9 mouse cellular contexts compared by ENCODE assay signal in the genomic region with DNA sequence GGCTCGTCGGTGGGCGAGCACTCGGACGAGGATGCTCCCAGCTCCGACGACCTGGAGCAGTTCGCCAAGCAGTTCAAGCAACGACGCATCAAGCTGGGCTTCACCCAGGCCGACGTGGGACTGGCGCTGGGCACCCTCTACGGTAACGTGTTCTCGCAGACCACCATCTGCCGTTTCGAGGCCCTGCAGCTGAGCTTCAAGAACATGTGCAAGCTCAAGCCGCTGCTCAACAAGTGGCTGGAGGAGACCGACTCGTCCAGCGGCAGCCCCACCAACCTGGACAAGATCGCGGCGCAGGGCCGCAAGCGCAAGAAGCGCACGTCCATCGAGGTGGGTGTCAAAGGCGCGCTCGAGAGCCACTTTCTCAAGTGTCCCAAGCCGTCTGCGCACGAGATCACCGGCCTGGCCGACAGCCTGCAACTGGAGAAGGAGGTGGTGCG. TPM values are rescaled to one million over a fixed set of nuclear protein-coding genes. Genes with fewer than 3 reads are reported as not detected.
A peak's percentile ranks its signal among the peaks of the same experiment; 100 is the strongest.
DNase-seq lines count a peak whose midpoint lies in the region; TF ChIP-seq lines count a peak whose summit lies in the region.
"Had no signal": no experiment of that assay in that cellular context is flagged by ENCODE, and none has a peak within 500 bp of the region (broad histone marks: within the 10 kb centered on the region; RNA-seq: fewer than 3 reads in every experiment).

No protein-coding gene starts in this region.

- peaks cover 15% of the 10 kb centered on the region for H3K4me1 ChIP-seq in olfactory bulb, adult 2 months (ENCODE audit: control insufficient read depth, insufficient read depth, low read length)

- no peak overlapping the region for H3K27ac ChIP-seq in olfactory bulb, adult 2 months (ENCODE audit: insufficient read depth, low read depth, low read length)
- H3K27ac ChIP-seq: macrophage had no signal

- WGBS in olfactory bulb, adult 2 months: under 1% methylated on average over 39 of the region's 39 CpGs

- TF ChIP-seq CTCF in olfactory bulb, adult 2 months (IDR thresholded peaks at IDR 0.05; ENCODE audit: insufficient read depth, low read depth, low read length): no peak

- TF ChIP-seq POLR2A in olfactory bulb, adult 2 months (IDR thresholded peaks at IDR 0.05; ENCODE audit: insufficient read depth, low read depth, low read length): no peak

- peak; percentile 12 for DNase-seq in cerebellum, adult 11 months
- DNase-seq in cerebellum, adult 11-12 months: no peak
- peak; percentile 29 for DNase-seq in thymus, postnatal 4 days
- no peak for DNase-seq in thymus, postnatal 14 days
- DNase-seq in kidney, postnatal 4 days: peak; percentile 45 to 52
- DNase-seq in natural killer cell, adult 2 months (ENCODE audit: low spot score in 2 of 2): no peak
- no peak for DNase-seq in cerebellum, postnatal 36 days

- peak overlapping the region; percentile 58 for H3K4me3 ChIP-seq in olfactory bulb, adult 2 months (ENCODE audit: insufficient read depth, low read depth, low read length)

RNA-seq across cellular contexts. Expression of a gene that starts 1.8 kb away (rescaled TPM):
- polyA plus RNA-seq in olfactory bulb, adult 2 months (2012; ENCODE audit: insufficient read depth, insufficient read length, low replicate concordance, missing spikeins): not detected in 2 replicates

RNA-seq across cellular contexts. Expression of a gene that starts 35.0 kb away (rescaled TPM):
- not detected in 2 replicates for polyA plus RNA-seq in olfactory bulb, adult 2 months (2012; ENCODE audit: insufficient read depth, insufficient read length, low replicate concordance, missing spikeins)

RNA-seq across cellular contexts. Expression of a gene that starts 42.1 kb away (rescaled TPM):
- polyA plus RNA-seq in olfactory bulb, adult 2 months (2012; ENCODE audit: insufficient read depth, insufficient read length, low replicate concordance, missing spikeins): not detected in 2 replicates

RNA-seq across cellular contexts. Expression of a gene that starts 47.8 kb away (rescaled TPM):
- not detected in 2 replicates for polyA plus RNA-seq in olfactory bulb, adult 2 months (2012; ENCODE audit: insufficient read depth, insufficient read length, low replicate concordance, missing spikeins)

RNA-seq across cellular contexts. Expression of a gene that starts 56.1 kb away (rescaled TPM):
- not detected in 2 replicates for polyA plus RNA-seq in olfactory bulb, adult 2 months (2012; ENCODE audit: insufficient read depth, insufficient read length, low replicate concordance, missing spikeins)

Comparison
In these comparisons a context has a peak if more than half of its experiments do, and no peak if none do; other contexts are left out.
1. DNase-seq: peak in cerebellum, adult 11 months (single experiment), thymus, postnatal 4 days (single experiment) and kidney, postnatal 4 days (2 of 2); none in cerebellum, adult 11-12 months (single experiment), thymus, postnatal 14 days (single experiment), natural killer cell, adult 2 months (0 of 2) and cerebellum, postnatal 36 days (0 of 2).